Mouse (Mus musculus): ENCODE measurements at regions not wholly inside any gene's neighbourhood (a gene's known extent, or its start where the extent isn't known, plus 50 kb on each side); places are given as distances from the start of the nearest gene placed in this dataset.
A peak's percentile ranks its signal among the peaks of the same experiment; 100 is the strongest.
"Not testable (repeated sequence)": the region's sequence is repeated elsewhere in the genome, so short reads cannot be mapped to it uniquely, and the experiment has no call there.

DNA sequence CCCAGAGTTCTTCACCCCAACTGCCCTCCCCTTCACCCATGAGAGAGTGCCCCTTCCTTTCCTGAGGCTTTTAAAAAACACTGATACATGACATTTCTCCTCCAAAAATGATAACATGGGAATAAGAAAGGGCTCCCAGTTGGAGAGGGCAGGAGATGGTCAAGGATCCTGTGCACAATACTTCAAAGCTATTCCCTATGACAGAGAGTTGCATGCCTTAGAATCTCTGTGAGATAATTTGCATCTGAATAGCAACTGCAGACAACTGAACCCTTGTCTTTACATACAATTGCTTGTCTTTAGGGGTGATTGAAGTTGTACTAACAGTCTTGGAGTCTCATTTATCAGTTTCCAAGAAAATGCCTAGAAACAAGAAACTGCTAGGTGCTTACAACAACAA is 610.7 kb upstream of the Adam24 start:
- Histone ChIP-seq H3K4me3 (no peak overlapping the region), H3K9me3 (no peaks in the 10 kb centered on the region), H3K4me2 (no peak overlapping the region), H3K9ac (no peak overlapping the region), H3K36me3 (no peaks in the 10 kb centered on the region), H3K4me1 (replicated peaks) (no peaks in the 10 kb centered on the region), H3K27me3 (no peaks in the 10 kb centered on the region), H3K27ac (replicated peaks) (no peak overlapping the region)
- ATAC-seq (ENCODE audit: low read depth): no peak

- 89% methylated on average over 2 of the region's 2 CpGs for WGBS
- Histone ChIP-seq H3K9ac (no peak overlapping the region), H3K27me3 (no peaks in the 10 kb centered on the region), H3K9me3 (no peaks in the 10 kb centered on the region), H3K4me2 (no peak overlapping the region), H3K36me3 (no peaks in the 10 kb centered on the region), H3K27ac (replicated peaks) (no peak overlapping the region), H3K4me3 (no peak overlapping the region), H3K4me1 (replicated peaks) (no peaks in the 10 kb centered on the region)
- no peak for ATAC-seq (ENCODE audit: low read depth)
Measured at GRCm38 (mm10) chr8:40071131-40071530, 603.7 kb upstream of the Adam24 start.

DNA sequence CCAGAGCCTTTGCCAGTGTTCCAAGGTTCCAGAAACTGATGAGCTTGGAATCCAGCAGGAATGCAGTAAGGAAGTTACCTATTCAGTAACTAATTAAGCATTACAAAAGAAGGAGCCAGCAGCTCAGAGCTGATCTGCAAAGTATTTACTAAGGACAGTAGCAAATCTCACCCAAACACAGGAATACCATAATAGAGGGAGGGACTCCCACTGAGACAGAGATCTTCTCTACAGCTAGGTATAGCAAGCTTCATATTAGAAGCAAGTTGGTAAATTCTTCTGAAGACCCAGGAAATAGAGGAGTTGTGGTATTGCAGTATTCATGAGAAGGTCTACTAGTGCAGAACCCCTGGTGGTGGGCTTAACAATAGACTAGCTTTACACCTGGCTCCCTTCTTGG is 593.9 kb upstream of the Adam24 start:
- not testable (repeated sequence) for ATAC-seq (ENCODE audit: low read depth); H3K27me3 ChIP-seq; H3K36me3 ChIP-seq; H3K9me3 ChIP-seq; H3K9ac ChIP-seq; H3K4me1 ChIP-seq (replicated peaks); H3K4me3 ChIP-seq; H3K27ac ChIP-seq (replicated peaks); H3K4me2 ChIP-seq

DNA sequence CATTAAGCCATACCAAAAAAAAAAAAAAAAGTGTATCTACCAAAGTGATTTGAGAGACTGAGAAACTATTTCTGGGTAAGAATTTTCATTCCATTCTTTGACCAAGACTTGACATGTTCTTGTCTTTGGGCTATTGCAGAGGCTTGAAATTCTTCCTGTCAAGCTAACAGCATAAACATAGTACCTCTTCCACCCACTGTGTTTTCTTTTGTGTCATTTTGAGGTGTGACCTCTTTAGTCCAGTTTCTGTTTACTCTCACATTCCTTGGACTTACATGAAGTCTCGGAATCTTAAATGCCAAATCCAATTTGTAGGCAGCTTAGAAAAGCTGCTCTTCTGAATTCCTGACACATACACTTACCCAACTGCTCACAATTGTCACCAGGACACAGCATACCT is 590.7 kb upstream of the Adam24 start:
- 76% methylated on average over 1 of the region's 1 CpGs for WGBS
- no peak overlapping the region for H3K27ac ChIP-seq (replicated peaks)

GRCm38 (mm10) chr8:40089377-40089776 is 585.5 kb upstream of the Adam24 start:
- H3K27ac ChIP-seq (replicated peaks): no peak overlapping the region
- no peaks in the 10 kb centered on the region for H3K27me3 ChIP-seq
- no peak overlapping the region for H3K4me3 ChIP-seq
- no peaks in the 10 kb centered on the region for H3K9me3 ChIP-seq
- H3K36me3 ChIP-seq: no peaks in the 10 kb centered on the region
- H3K4me1 ChIP-seq (replicated peaks): no peaks in the 10 kb centered on the region
- H3K9ac ChIP-seq: no peak overlapping the region
- ATAC-seq (ENCODE audit: low read depth): no peak
- 85% methylated on average over 4 of the region's 4 CpGs for WGBS
- no peak overlapping the region for H3K4me2 ChIP-seq

More for the DNA sequence above, 590.7 kb upstream of the Adam24 start:
- no peaks in the 10 kb centered on the region for H3K27me3 ChIP-seq
- H3K4me1 ChIP-seq (replicated peaks): no peaks in the 10 kb centered on the region
- no peak overlapping the region for H3K4me3 ChIP-seq
- H3K9me3 ChIP-seq: no peaks in the 10 kb centered on the region
- no peak overlapping the region for H3K9ac ChIP-seq
- H3K4me2 ChIP-seq: no peak overlapping the region
- ATAC-seq (ENCODE audit: low read depth): no peak
- H3K36me3 ChIP-seq: no peaks in the 10 kb centered on the region

GRCm38 (mm10) chr8:40124402-40124801 is 550.5 kb upstream of the Adam24 start:
- no peak for ATAC-seq (ENCODE audit: low read depth)
- no peaks in the 10 kb centered on the region for H3K27me3 ChIP-seq
- no peak overlapping the region for H3K27ac ChIP-seq (replicated peaks)
- H3K9me3 ChIP-seq: no peaks in the 10 kb centered on the region
- no peak overlapping the region for H3K4me2 ChIP-seq
- no peak overlapping the region for H3K9ac ChIP-seq
- no peak overlapping the region for H3K4me3 ChIP-seq
- H3K4me1 ChIP-seq (replicated peaks): no peaks in the 10 kb centered on the region
- H3K36me3 ChIP-seq: no peaks in the 10 kb centered on the region
- WGBS: 83% methylated on average over 3 of the region's 3 CpGs

- Histone ChIP-seq H3K4me1 (replicated peaks) (no peaks in the 10 kb centered on the region), H3K9ac (no peak overlapping the region), H3K36me3 (no peaks in the 10 kb centered on the region), H3K27me3 (no peaks in the 10 kb centered on the region), H3K4me3 (no peak overlapping the region), H3K9me3 (no peaks in the 10 kb centered on the region), H3K4me2 (no peak overlapping the region), H3K27ac (replicated peaks) (no peak overlapping the region)
- 86% methylated on average over 8 of the region's 8 CpGs for WGBS
- no peak for ATAC-seq (ENCODE audit: low read depth)
Measured at GRCm38 (mm10) chr8:40127141-40127540, 547.7 kb upstream of the Adam24 start.

- 21% methylated on average over 9 of the region's 9 CpGs for WGBS
- Histone ChIP-seq H3K4me3 (no peak overlapping the region), H3K27me3 (no peaks in the 10 kb centered on the region), H3K9ac (no peak overlapping the region), H3K4me1 (replicated peaks) (no peaks in the 10 kb centered on the region), H3K9me3 (no peaks in the 10 kb centered on the region), H3K4me2 (no peak overlapping the region), H3K27ac (replicated peaks) (no peak overlapping the region), H3K36me3 (no peaks in the 10 kb centered on the region)
- ATAC-seq (ENCODE audit: low read depth): peak; percentile 40; the same call in 1 of the 2 replicates
Measured at GRCm38 (mm10) chr8:40132662-40133257, 542.1 kb upstream of the Adam24 start.

DNA sequence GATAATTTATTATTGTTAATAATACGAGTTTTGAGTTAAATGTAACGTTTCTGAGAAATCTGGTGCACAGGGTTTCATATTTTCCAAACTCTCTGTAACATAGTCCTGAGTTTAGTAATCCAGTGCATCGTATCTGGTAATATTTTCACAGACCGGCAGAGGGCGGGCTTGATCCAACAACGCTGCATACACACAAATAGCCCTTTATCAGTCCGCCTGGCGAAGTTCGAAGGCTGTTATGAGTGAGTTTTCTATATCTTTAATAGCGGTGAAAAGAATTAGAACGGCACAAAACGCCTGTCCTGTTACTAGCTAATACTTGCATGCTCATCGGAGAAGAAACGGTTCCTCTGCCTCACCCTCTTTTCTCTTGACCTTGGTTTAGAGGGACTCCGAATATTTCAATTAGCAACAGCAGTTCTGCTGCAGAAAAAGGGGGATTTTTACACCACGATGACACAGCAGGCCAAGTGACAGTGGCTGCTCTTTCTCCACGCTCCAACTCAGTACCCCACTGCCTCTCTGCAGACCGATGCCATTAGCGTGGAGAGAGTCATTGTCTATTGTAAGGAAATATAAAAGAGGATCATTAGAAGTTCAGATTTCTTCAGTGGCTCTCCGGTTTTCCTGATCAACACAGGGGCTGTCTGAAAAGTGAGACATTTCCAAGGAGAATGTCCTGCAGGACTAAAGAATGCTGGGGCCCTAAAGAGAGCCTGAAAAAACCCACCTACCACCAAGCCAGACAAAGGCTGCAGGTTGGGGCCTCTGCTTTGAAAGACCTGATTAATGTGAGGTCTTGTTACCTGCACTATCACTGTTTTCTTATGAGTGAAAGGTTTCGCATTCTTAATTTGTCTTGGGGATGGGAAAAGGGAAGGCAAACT is 523.7 kb upstream of the Adam24 start:
- Histone ChIP-seq H3K4me1 (replicated peaks) (peaks cover 7% of the 10 kb centered on the region), H3K9ac (0 out of 2 replicates have a peak overlapping the region, but pooled peaks have one; percentile 38), H3K9me3 (no peaks in the 10 kb centered on the region), H3K4me3 (peak overlapping the region; percentile 25), H3K36me3 (no peaks in the 10 kb centered on the region), H3K27me3 (no peaks in the 10 kb centered on the region), H3K4me2 (peak overlapping the region; percentile 55), H3K27ac (replicated peaks) (no peak overlapping the region)
- peak; percentile 84 for ATAC-seq (ENCODE audit: low read depth)
- 8% methylated on average over 21 of the region's 21 CpGs for WGBS

DNA sequence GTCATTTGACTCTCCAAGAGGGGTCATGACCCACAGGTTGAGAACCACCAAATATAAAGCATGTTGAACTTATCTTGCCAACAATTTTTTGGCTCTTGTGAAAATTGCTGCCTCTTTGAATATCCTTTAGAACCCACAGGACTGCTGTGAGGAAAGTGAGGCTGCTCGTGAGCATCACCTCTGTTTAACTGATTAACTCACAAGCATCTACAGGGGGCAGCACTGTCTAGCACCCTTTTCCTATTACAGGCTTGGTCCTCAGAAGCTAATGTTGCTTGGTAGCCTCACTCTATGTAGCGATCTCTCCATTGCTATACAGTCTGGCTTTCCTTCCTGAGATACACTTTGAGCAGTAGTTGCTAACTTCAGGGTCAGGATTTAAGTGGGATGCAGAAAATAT is 522.4 kb upstream of the Adam24 start:
- no peak overlapping the region for H3K4me3 ChIP-seq

GRCm38 (mm10) chr8:40186715-40187583 is 487.9 kb upstream of the Adam24 start:
- Histone ChIP-seq H3K9me3 (no peaks in the 10 kb centered on the region), H3K27ac (replicated peaks) (no peak overlapping the region), H3K4me3 (peak overlapping the region; percentile 28), H3K4me2 (peak overlapping the region; percentile 58), H3K36me3 (no peaks in the 10 kb centered on the region), H3K9ac (0 out of 2 replicates have a peak overlapping the region, but pooled peaks have one; percentile 52), H3K4me1 (replicated peaks) (no peaks in the 10 kb centered on the region), H3K27me3 (no peaks in the 10 kb centered on the region)
- WGBS: 28% methylated on average over 17 of the region's 17 CpGs
- ATAC-seq (ENCODE audit: low read depth): peak; percentile 87

More for the DNA sequence above, 522.4 kb upstream of the Adam24 start:
- peaks cover 7% of the 10 kb centered on the region for H3K4me1 ChIP-seq (replicated peaks)
- H3K27me3 ChIP-seq: no peaks in the 10 kb centered on the region
- no peak overlapping the region for H3K4me2 ChIP-seq
- no peaks in the 10 kb centered on the region for H3K9me3 ChIP-seq
- WGBS: 78% methylated on average over 2 of the region's 2 CpGs
- H3K9ac ChIP-seq: no peak overlapping the region
- H3K27ac ChIP-seq (replicated peaks): no peak overlapping the region
- H3K36me3 ChIP-seq: no peaks in the 10 kb centered on the region
- no peak for ATAC-seq (ENCODE audit: low read depth)

GRCm38 (mm10) chr8:40187584-40187934 is 487.3 kb upstream of the Adam24 start:
- no peaks in the 10 kb centered on the region for H3K36me3 ChIP-seq
- H3K27me3 ChIP-seq: no peaks in the 10 kb centered on the region
- H3K27ac ChIP-seq (replicated peaks): no peak overlapping the region
- no peak overlapping the region for H3K4me3 ChIP-seq
- WGBS: 3% methylated on average over 5 of the region's 5 CpGs
- no peak overlapping the region for H3K9ac ChIP-seq
- peak; percentile 81 for ATAC-seq (ENCODE audit: low read depth)
- no peaks in the 10 kb centered on the region for H3K4me1 ChIP-seq (replicated peaks)
- H3K9me3 ChIP-seq: no peaks in the 10 kb centered on the region
- peak overlapping the region; percentile 58 for H3K4me2 ChIP-seq

Measured in neural tube, embryonic 13.5 days (tissue).